Mouse (Mus musculus) adrenal gland, postnatal 0 days (tissue): ENCODE measurements around the gene Gbp2b. TPM values are rescaled to one million over a fixed set of nuclear protein-coding genes. Genes with fewer than 3 reads are reported as not detected.

Source experiments
- microRNA-seq: library from miRNA; unstranded; fragments of <30 nt; microRNA quantifications from one replicate; pipeline ENCODE4, GENCODE M21; 2016; ENCODE audit warnings: borderline replicate concordance; ENCODE audit not compliant: insufficient number of aligned reads
- polyA plus RNA-seq: library from polyadenylated mRNA; unstranded; fragments of >200 nt; fragmentation: Nextera tagmentation; extraction: Ambion mirVana; gene quantifications from 2 replicates; pipeline ENCODE4 v1.2.1, GENCODE M21; 2015

Gene Gbp2b
- not detected in 2 replicates for polyA plus RNA-seq

DNA sequence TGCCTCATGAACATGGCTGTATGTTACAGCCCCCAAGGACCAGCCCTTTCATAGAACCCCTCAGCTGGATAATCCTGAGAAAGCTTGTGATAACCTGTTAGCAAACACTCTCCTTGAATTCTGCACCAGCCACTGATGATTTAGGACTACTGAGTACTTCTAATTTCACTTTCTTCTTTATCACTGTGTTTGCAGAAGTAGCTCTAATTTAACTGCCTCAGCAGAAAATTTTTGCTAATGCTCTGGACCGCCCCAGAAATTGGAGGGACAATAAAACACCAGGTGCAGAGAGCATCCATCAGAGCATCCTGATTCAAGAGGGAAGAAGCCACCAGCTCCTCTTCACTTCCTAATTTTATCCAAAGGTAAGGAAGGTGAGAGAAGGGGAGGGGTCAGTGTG lies at the start of gene Gbp2b:
Gene Gbp2b (plus strand): TSS at position 301 of the 400 bp plus-strand sequence.

DNA sequence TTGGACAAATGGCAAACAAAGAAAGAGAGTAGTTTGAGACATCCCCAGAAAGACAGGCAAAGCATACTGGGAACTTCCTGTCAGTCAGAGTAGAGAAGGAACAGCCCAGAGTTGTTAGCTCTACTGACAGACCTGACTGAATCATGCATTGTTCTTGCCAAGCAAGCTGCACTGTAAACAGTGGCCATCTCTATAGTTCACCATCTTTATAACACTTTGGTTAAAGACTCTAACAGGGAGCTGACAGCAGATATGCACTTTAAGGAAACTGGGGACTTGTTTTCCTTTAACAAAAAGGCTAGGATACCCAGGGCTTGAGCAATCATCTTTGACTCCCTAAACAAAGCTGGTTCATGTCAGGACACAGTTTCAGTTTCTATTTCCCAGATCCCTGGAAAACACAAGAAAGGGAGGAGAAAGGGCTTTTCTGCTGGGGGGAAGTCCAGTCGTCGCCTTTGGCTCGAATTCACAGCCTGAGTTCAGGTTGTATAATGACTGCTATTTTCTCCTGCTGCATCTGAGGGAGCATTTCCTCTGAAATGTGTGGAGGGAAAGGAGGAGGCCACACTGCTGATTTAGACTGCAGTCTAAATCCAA lies 34.9 kb upstream of the Gbp2b start, which contains the start of gene Gbp3:
Gene Gbp3 (plus strand): TSS at position 395 of the 597 bp plus-strand sequence.

DNA sequence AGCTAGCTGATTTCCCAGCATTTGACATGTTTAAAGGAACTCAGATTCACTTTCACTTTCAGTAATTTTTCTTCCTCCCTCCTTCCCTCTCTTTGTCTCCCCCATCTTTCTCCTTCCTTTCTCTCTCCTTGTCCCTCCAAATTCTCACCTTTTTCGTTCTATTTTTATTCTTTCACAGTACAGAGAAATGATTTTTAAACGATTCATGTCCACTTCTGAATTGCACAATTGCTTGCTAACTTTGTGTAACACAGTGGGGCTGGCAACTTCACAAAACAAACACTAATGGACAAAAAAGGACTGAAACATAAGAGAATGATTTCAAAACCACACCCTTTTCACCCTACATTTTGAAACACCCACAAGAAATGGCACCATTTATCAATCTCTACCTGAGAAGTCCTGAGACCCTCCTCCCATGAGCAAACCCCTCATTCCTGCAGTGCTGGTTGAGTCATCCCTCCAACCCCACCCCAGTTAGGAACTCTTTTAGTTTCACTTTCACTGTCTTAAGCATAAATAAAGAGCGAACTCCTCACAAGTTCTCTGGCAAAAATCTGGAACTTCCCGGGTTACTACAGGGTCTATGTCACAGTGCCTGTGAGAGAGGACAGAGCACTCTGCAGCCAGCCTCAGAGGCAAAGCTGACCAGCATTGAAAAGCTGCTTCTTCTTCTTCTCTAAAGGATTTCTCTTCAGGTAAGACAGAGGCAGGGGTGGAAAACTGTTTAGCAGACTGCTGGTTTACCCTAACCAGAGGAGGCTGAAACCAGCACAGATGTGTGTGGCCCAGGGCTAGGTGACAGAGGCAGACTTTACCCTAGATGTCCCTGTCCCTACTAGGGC lies 25.7 kb downstream of the Gbp2b start, which contains the start of gene Gbp2:
Gene Gbp2 (plus strand): TSS at position 492 of the 845 bp plus-strand sequence.

Small RNA genes within 50 kb of the gene (microRNA-seq; reads per million reads assigned to microRNA genes)
- not detected for gene Mir6381

Other genes with a start within 250 kb of the Gbp2b start
- gene Pdlim5, start 199.2 kb upstream of the Gbp2b start, polyA plus RNA-seq, result 12.9 and 21.0 TPM in 2 replicates
- gene Gbp5, start 100.9 kb upstream of the Gbp2b start, polyA plus RNA-seq, result 0.41 and 0.86 TPM in 2 replicates
- gene Gbp7, start 64.5 kb upstream of the Gbp2b start, polyA plus RNA-seq, result 9.5 and 15.4 TPM in 2 replicates
- gene Gbp3, start 34.8 kb upstream of the Gbp2b start, polyA plus RNA-seq, result 9.7 and 11.6 TPM in 2 replicates
- 10.1 and 11.6 TPM in 2 replicates for gene Gbp2, start 25.8 kb downstream of the Gbp2b start, polyA plus RNA-seq
- gene Kyat3, start 106.2 kb downstream of the Gbp2b start, polyA plus RNA-seq, result 10.8 and 14.1 TPM in 2 replicates
- 137 and 157 TPM in 2 replicates for gene Gtf2b, start 170.2 kb downstream of the Gbp2b start, polyA plus RNA-seq